Mouse (Mus musculus) spleen, adult 2 months (tissue): Measurements from ENCODE around the gene Akap8l.

Source experiments
- CTCF ChIP-seq: fragments of 200-500 bp; IDR thresholded peaks from 2 replicates; pipeline ENCODE4 v1.5.1; 2011; ENCODE audit warnings: mild to moderate bottlenecking, inconsistent platforms; ENCODE audit not compliant: insufficient read depth, insufficient read length, insufficient replicate concordance; ENCODE audit errors: extremely low read depth
- POLR2A ChIP-seq: fragments of 200-500 bp; IDR thresholded peaks from 2 replicates; pipeline ENCODE4 v1.6.1; 2011; ENCODE audit warnings: low read depth, low read length, inconsistent platforms

DNA sequence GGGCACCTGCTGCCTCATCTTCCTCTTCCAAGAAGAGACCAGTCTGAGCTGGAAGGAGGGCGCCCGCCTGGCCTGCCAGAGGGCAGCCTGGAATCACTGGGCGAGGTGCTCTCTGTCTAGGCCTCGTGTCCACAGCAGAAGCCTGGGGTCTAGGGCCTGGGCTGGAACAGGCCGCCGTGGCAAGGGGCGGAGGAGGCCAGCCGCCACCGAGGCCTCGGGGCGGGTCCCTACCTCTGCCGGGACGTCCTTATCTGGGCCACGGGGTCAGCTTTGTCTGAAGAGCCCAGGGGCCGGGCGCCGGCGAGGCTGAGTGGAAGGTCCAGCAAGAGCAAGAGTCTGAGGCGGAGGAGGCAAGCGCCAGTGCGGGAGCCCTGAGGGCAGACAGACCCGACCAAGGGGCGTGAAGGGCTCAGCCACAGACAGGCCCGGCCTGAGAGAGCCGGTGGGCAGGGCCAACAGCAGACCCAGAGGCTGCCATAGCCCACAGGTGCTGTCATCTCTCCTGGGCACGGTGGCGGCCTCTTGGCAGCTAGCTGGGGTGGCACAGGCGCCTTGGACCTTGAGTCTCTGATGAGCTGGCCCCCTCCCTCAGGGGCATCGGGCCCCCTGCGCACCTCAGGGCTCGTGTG lies 16.6 kb downstream of the Akap8l start:
- TF ChIP-seq CTCF (no peak), POLR2A (no peak)
